Mouse (Mus musculus) megakaryocyte, embryonic 14.5 days (primary cell): ENCODE measurements around the gene Piwil1. TPM values are rescaled to one million over a fixed set of nuclear protein-coding genes. Genes with fewer than 3 reads are reported as not detected.

Experiments used
- H3K27me3 ChIP-seq: replicated peaks from 2 replicates; pipeline ENCODE3; 2012; ENCODE audit warnings: inconsistent platforms
- H3K36me3 ChIP-seq: replicated peaks from 2 replicates; pipeline ENCODE3; 2012; ENCODE audit warnings: low read length, inconsistent platforms, mixed read lengths
- H3K4me1 ChIP-seq: 2 replicates; pipeline ENCODE4 v1.6.1; 2012; ENCODE audit warnings: inconsistent platforms
- H3K4me3 ChIP-seq: replicated peaks from 2 replicates; pipeline ENCODE3; 2012; ENCODE audit warnings: moderate library complexity, mild to moderate bottlenecking, inconsistent platforms
- H3K9me3 ChIP-seq: 2 replicates; pipeline ENCODE4 v1.6.1; 2012; ENCODE audit warnings: inconsistent platforms
- FLI1 ChIP-seq: IDR thresholded peaks from 2 replicates; pipeline ENCODE4 v1.6.1; 2012; ENCODE audit warnings: low read length, inconsistent platforms, mixed read lengths
- GATA1 ChIP-seq: IDR thresholded peaks from 3 replicates; pipeline ENCODE4 v1.6.1; 2012; ENCODE audit warnings: mixed read lengths, low read length, inconsistent platforms, borderline replicate concordance
- polyA plus RNA-seq: library from polyadenylated mRNA; stranded (reverse); fragments of >175 nt; gene quantifications from 2 replicates; pipeline ENCODE4 v1.2.3, GENCODE M21; 2012; ENCODE audit warnings: low replicate concordance; ENCODE audit not compliant: insufficient read depth

Piwil1 gene
- polyA plus RNA-seq, 1 experiment = not detected

GRCm38 (mm10) chr5:128684192-128684591, 18.1 kb upstream of the Piwil1 start:
- TF ChIP-seq GATA1 (no peak), FLI1 (no peak)
- Histone ChIP-seq H3K9me3 (peaks cover 53% of the 10 kb centered on the region), H3K36me3 (no peaks in the 10 kb centered on the region), H3K27me3 (no peaks in the 10 kb centered on the region), H3K4me1 (no peaks in the 10 kb centered on the region), H3K4me3 (no peak overlapping the region)

- Histone ChIP-seq H3K4me1 (no peaks in the 10 kb centered on the region), H3K9me3 (peaks cover 53% of the 10 kb centered on the region), H3K27me3 (no peaks in the 10 kb centered on the region), H3K4me3 (no peak overlapping the region), H3K36me3 (no peaks in the 10 kb centered on the region)
- TF ChIP-seq GATA1 (no peak), FLI1 (no peak)
Observed at GRCm38 (mm10) chr5:128684621-128685020, 17.7 kb upstream of the Piwil1 start.

- TF ChIP-seq GATA1 (no peak), FLI1 (no peak)
- Histone ChIP-seq H3K4me1 (no peaks in the 10 kb centered on the region), H3K4me3 (no peak overlapping the region), H3K9me3 (peaks cover 62% of the 10 kb centered on the region), H3K27me3 (no peaks in the 10 kb centered on the region), H3K36me3 (no peaks in the 10 kb centered on the region)
Observed at GRCm38 (mm10) chr5:128687139-128687538, 15.2 kb upstream of the Piwil1 start.

GRCm38 (mm10) chr5:128694107-128694506, 8.2 kb upstream of the Piwil1 start:
- TF ChIP-seq GATA1 (no peak), FLI1 (no peak)
- Histone ChIP-seq H3K4me1 (no peaks in the 10 kb centered on the region), H3K27me3 (no peaks in the 10 kb centered on the region), H3K4me3 (no peak overlapping the region), H3K36me3 (no peaks in the 10 kb centered on the region), H3K9me3 (peaks cover 84% of the 10 kb centered on the region)

- Histone ChIP-seq H3K4me1 (no peaks in the 10 kb centered on the region), H3K9me3 (peaks cover 86% of the 10 kb centered on the region), H3K4me3 (no peak overlapping the region), H3K36me3 (no peaks in the 10 kb centered on the region), H3K27me3 (no peaks in the 10 kb centered on the region)
- TF ChIP-seq GATA1 (no peak), FLI1 (no peak)
Observed at GRCm38 (mm10) chr5:128694611-128695325, 7.6 kb upstream of the Piwil1 start.

GRCm38 (mm10) chr5:128696824-128697223, 5.5 kb upstream of the Piwil1 start:
- TF ChIP-seq FLI1 (no peak), GATA1 (no peak)
- Histone ChIP-seq H3K4me3 (no peak overlapping the region), H3K4me1 (no peaks in the 10 kb centered on the region), H3K9me3 (peaks cover 85% of the 10 kb centered on the region), H3K27me3 (no peaks in the 10 kb centered on the region), H3K36me3 (no peaks in the 10 kb centered on the region)

- Histone ChIP-seq H3K4me3 (no peak overlapping the region), H3K36me3 (no peaks in the 10 kb centered on the region), H3K9me3 (peaks cover 74% of the 10 kb centered on the region), H3K4me1 (no peaks in the 10 kb centered on the region), H3K27me3 (no peaks in the 10 kb centered on the region)
- TF ChIP-seq FLI1 (no peak), GATA1 (no peak)
Observed at GRCm38 (mm10) chr5:128700716-128701115, 1.6 kb upstream of the Piwil1 start.

GRCm38 (mm10) chr5:128703688-128704087, 1.4 kb downstream of the Piwil1 start:
- no peak for TF ChIP-seq GATA1
- no peak for TF ChIP-seq FLI1
- H3K9me3 ChIP-seq = peaks cover 74% of the 10 kb centered on the region

GRCm38 (mm10) chr5:128704134-128704904, 2.0 kb downstream of the Piwil1 start:
- TF ChIP-seq FLI1 = no peak
- TF ChIP-seq GATA1 = no peak

More at GRCm38 (mm10) chr5:128703688-128704087, 1.4 kb downstream of the Piwil1 start:
- H3K4me3 ChIP-seq = no peak overlapping the region
- no peaks in the 10 kb centered on the region for H3K27me3 ChIP-seq
- H3K4me1 ChIP-seq = no peaks in the 10 kb centered on the region
- H3K36me3 ChIP-seq = no peaks in the 10 kb centered on the region

GRCm38 (mm10) chr5:128706467-128706866, 4.1 kb downstream of the Piwil1 start:
- no peak overlapping the region for H3K4me3 ChIP-seq
- H3K9me3 ChIP-seq = peaks cover 74% of the 10 kb centered on the region
- no peaks in the 10 kb centered on the region for H3K27me3 ChIP-seq
- H3K4me1 ChIP-seq = no peaks in the 10 kb centered on the region
- H3K36me3 ChIP-seq = no peaks in the 10 kb centered on the region
- TF ChIP-seq GATA1 = no peak
- TF ChIP-seq FLI1 = no peak

More at GRCm38 (mm10) chr5:128704134-128704904, 2.0 kb downstream of the Piwil1 start:
- Histone ChIP-seq H3K27me3 (no peaks in the 10 kb centered on the region), H3K36me3 (no peaks in the 10 kb centered on the region), H3K4me3 (no peak overlapping the region), H3K4me1 (no peaks in the 10 kb centered on the region), H3K9me3 (peaks cover 73% of the 10 kb centered on the region)
